Mouse (Mus musculus): ENCODE measurements around the gene Map1s. TPM values are rescaled to one million over a fixed set of nuclear protein-coding genes. Genes with fewer than 3 reads are reported as not detected.
A peak's percentile ranks its signal among the peaks of the same experiment; 100 is the strongest.

Map1s gene
- polyA plus RNA-seq, 1 experiment from 2014 or later: 64.6 TPM

DNA sequence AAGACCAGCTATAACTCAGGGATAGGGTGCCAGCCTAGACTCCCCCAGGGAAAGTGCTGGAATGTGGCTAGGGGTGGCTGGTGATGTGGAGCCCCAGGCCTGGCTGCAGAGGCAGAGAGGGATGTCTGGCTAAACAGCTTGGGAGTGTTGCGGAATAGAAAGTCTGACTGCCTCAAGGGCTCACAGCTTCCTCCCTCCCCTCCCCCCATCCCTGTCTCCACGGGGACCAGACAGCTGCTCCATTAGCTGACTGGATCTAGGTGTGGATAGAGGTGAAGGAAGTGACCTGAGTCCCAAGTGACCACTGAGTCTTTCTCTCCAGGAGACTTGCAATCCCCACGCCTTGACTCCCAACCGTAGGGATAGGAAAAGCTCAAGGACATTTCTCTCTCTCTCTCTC is 2.6 kb upstream of the Map1s start:
- H3K9me3 ChIP-seq: no peaks in the 10 kb centered on the region
- WGBS: 40% methylated on average over 4 of the region's 4 CpGs

DNA sequence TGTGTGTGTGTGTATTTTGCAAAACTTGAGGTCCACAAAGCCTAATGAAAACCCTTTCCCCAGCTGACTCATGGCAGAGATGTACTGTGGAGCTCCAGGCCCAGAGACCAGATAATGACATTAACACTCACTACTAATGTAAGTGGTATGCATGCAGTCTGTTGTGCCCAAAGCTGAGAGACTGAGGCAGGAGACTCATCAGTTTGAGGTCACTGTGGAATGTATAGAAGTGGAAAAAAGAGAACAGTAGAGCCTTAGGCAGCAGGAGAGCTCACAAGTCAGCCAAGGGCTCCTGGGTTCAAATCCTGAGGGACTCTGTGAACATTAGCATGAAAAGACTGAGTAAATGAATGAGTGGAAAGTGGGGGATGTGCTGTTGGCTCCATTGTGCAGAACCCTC is 2.1 kb upstream of the Map1s start:
- H3K27ac ChIP-seq: no peak overlapping the region
- ATAC-seq (ENCODE audit: insufficient number of reproducible peaks, insufficient read depth, low FRiP score, low TSS enrichment): no peak
- H3K9me3 ChIP-seq: no peaks in the 10 kb centered on the region
- no peak overlapping the region for H3K4me3 ChIP-seq
- H3K4me2 ChIP-seq (replicated peaks): no peak overlapping the region
- H3K36me3 ChIP-seq: no peaks in the 10 kb centered on the region
- H3K27me3 ChIP-seq: 0 out of 2 replicates have a peak, but pooled peaks cover 7% of the 10 kb centered on the region
- H3K9ac ChIP-seq: no peak overlapping the region
- H3K4me1 ChIP-seq: peaks cover 13% of the 10 kb centered on the region

More for the DNA sequence above, 2.6 kb upstream of the Map1s start:
- Histone ChIP-seq H3K4me2 (replicated peaks) (no peak overlapping the region), H3K36me3 (no peaks in the 10 kb centered on the region), H3K4me3 (no peak overlapping the region), H3K27me3 (0 out of 2 replicates have a peak, but pooled peaks cover 7% of the 10 kb centered on the region), H3K27ac (no peak overlapping the region), H3K9ac (no peak overlapping the region), H3K4me1 (peaks cover 18% of the 10 kb centered on the region)
- ATAC-seq (ENCODE audit: insufficient number of reproducible peaks, insufficient read depth, low FRiP score, low TSS enrichment): no peak

DNA sequence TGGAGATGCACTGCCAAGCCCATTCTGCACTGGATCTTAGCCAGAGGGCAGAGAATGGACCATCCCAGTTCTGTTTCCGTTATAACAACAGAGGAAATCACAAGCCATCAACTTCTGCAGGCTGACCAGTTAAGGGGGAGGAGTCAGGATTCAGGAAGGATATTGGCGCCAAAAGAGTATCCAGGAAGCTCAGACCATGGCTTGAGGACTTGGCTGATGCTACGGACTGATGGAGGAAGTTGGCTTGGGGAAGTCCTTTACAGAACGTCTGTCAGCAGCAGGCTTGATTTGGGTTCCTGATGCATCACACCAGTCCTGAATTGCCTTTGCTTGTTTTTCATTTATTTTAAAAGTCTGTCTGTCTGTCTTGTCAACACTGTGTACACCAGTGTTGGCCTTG is 1.2 kb upstream of the Map1s start:
- Histone ChIP-seq H3K4me3 (no peak overlapping the region), H3K27me3 (0 out of 2 replicates have a peak, but pooled peaks cover 7% of the 10 kb centered on the region), H3K9ac (no peak overlapping the region), H3K36me3 (0 out of 2 replicates have a peak, but pooled peaks cover 1% of the 10 kb centered on the region), H3K4me1 (peaks cover 10% of the 10 kb centered on the region; the same call in 1 of the 2 replicates), H3K9me3 (no peaks in the 10 kb centered on the region), H3K4me2 (replicated peaks) (no peak overlapping the region), H3K27ac (no peak overlapping the region)
- 60% methylated on average over 4 of the region's 4 CpGs for whole genome bisulfite sequencing
- ATAC-seq (ENCODE audit: insufficient number of reproducible peaks, insufficient read depth, low FRiP score, low TSS enrichment): no peak

DNA sequence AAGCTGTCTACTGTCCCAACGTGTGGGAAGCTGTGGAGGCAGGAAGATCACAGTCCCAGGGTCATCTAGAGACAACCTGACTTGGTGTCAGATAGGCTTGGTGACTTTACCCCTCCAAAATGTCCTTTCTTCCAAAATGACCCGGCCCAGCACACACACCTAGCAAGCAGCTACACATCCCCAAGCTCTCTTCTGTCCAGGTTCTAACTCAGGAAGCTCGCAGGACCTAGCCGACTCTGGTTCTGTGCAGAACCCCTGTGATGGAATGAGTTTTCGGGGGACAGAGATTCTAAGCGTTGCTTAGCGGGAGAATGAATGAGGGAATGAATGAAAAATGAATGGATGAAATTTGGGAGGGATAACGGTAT is 285 bp upstream of the Map1s start:
- 17% methylated on average over 8 of the region's 8 CpGs for WGBS
- H3K4me2 ChIP-seq (replicated peaks): peak overlapping the region; percentile 89
- ATAC-seq (ENCODE audit: insufficient number of reproducible peaks, insufficient read depth, low FRiP score, low TSS enrichment): peak; percentile 13; the same call in 1 of the 2 replicates
- H3K9me3 ChIP-seq: no peaks in the 10 kb centered on the region
- H3K4me3 ChIP-seq: peak overlapping the region; percentile 90
- H3K27me3 ChIP-seq: 0 out of 2 replicates have a peak, but pooled peaks cover 7% of the 10 kb centered on the region
- peaks cover 10% of the 10 kb centered on the region; the same call in 1 of the 2 replicates for H3K4me1 ChIP-seq
- H3K27ac ChIP-seq: peak overlapping the region; percentile 92
- H3K36me3 ChIP-seq: 0 out of 2 replicates have a peak, but pooled peaks cover 3% of the 10 kb centered on the region
- peak overlapping the region; percentile 88 for H3K9ac ChIP-seq

DNA sequence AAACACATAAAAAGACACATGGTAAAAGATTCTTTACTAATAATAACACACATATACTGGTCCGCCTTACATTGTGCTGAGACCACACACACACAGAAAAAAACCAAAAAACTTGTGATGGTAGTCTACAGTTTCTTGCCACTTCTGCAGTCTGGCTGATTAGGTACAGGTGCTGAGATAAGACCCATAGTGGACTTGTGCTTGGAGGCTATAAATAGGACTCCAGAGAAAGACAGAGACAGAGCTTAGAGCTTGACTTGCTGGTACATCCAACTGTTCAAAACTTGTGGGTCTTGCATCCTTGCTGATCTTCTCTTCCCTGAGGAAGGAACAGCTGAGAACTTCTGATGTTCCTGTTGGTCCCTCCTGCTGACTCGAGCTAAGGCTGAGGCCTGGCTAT is 1.8 kb downstream of the Map1s start:
- peaks cover 21% of the 10 kb centered on the region for H3K36me3 ChIP-seq
- H3K9me3 ChIP-seq: no peaks in the 10 kb centered on the region
- ATAC-seq (ENCODE audit: insufficient number of reproducible peaks, insufficient read depth, low FRiP score, low TSS enrichment): no peak
- no peak overlapping the region for H3K4me2 ChIP-seq (replicated peaks)
- no peak overlapping the region for H3K9ac ChIP-seq
- no peak overlapping the region for H3K27ac ChIP-seq
- peaks cover 10% of the 10 kb centered on the region; the same call in 1 of the 2 replicates for H3K4me1 ChIP-seq
- 87% methylated on average over 2 of the region's 2 CpGs for WGBS
- no peak overlapping the region for H3K4me3 ChIP-seq
- H3K27me3 ChIP-seq: 0 out of 2 replicates have a peak, but pooled peaks cover 7% of the 10 kb centered on the region

DNA sequence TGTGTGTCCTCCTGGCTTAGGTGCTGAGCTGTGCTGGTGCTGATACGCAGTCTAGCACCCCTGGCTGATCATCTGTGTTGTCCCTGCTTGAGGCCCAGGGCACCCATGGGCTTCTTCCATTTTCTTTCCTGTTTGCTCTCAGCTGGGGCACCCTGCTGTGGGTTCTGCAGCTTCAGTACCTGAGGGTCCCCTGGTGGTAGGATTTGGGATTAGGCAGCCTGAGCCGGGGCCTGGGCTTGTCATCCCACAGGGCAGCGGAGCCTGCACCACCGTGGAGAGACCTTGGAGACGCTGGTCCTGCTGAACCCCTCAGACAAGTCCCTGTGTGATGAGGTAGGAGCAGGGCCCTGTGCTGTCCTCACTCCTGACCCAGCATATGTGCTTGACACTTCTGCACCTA is 5.9 kb downstream of the Map1s start:
- H3K4me1 ChIP-seq: 0 out of 2 replicates have a peak, but pooled peaks cover 5% of the 10 kb centered on the region
- H3K4me2 ChIP-seq (replicated peaks): no peak overlapping the region
- H3K9me3 ChIP-seq: no peaks in the 10 kb centered on the region
- no peak overlapping the region for H3K4me3 ChIP-seq
- H3K27me3 ChIP-seq: no peaks in the 10 kb centered on the region
- 78% methylated on average over 5 of the region's 5 CpGs for WGBS
- no peak for ATAC-seq (ENCODE audit: insufficient number of reproducible peaks, insufficient read depth, low FRiP score, low TSS enrichment)
- H3K36me3 ChIP-seq: peaks cover 62% of the 10 kb centered on the region
- no peak overlapping the region for H3K27ac ChIP-seq
- H3K9ac ChIP-seq: no peak overlapping the region

DNA sequence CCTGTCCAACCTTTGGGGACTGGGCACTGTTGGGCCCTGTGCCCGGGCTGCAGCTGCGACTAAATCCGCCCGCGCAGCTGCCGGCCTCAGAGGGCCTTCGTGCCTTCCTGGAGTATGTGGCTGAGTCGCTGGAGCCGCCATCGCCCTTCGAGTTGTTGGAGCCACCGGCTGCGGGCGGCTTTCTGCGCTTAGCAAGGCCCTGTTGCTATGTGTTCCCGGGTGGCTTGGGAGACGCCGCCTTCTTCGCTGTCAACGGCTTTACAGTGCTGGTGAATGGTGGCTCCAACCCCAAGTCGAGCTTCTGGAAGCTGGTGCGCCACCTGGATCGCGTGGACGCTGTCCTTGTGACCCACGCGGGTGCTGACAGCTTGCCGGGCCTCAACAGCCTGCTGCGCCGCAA is 7.2 kb downstream of the Map1s start:
- ATAC-seq (ENCODE audit: insufficient number of reproducible peaks, insufficient read depth, low FRiP score, low TSS enrichment): no peak
- H3K4me2 ChIP-seq (replicated peaks): no peak overlapping the region
- H3K27ac ChIP-seq: no peak overlapping the region
- H3K9me3 ChIP-seq: no peaks in the 10 kb centered on the region
- peaks cover 76% of the 10 kb centered on the region for H3K36me3 ChIP-seq
- H3K27me3 ChIP-seq: no peaks in the 10 kb centered on the region
- no peak overlapping the region for H3K4me3 ChIP-seq
- no peaks in the 10 kb centered on the region for H3K4me1 ChIP-seq
- no peak overlapping the region for H3K9ac ChIP-seq
- WGBS: 94% methylated on average over 30 of the region's 30 CpGs

DNA sequence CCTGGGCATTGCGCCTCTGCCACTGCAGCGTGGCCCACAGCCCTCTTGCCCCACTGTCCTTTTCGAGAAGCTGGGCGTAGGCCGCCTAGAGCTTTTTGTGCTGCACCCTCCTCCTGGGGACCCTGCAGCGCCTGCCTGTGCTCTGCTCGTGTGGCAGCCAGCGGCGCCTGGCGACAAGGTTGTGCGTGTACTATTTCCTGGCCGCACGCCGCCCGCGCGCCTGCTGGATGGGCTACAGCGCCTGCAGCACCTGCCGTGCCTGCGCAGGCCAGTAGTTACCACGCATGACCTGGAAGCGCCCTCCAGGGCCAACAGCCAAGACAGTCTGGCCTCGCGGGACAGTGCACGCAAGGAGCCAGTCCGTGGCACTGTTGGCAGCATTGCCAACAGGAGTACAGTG is 7.8 kb downstream of the Map1s start:
- Histone ChIP-seq H3K9me3 (no peaks in the 10 kb centered on the region), H3K36me3 (peaks cover 81% of the 10 kb centered on the region), H3K4me3 (no peak overlapping the region), H3K9ac (no peak overlapping the region), H3K4me1 (no peaks in the 10 kb centered on the region), H3K27ac (no peak overlapping the region), H3K4me2 (replicated peaks) (no peak overlapping the region), H3K27me3 (no peaks in the 10 kb centered on the region)
- no peak for ATAC-seq (ENCODE audit: insufficient number of reproducible peaks, insufficient read depth, low FRiP score, low TSS enrichment)
- WGBS: 95% methylated on average over 26 of the region's 26 CpGs

DNA sequence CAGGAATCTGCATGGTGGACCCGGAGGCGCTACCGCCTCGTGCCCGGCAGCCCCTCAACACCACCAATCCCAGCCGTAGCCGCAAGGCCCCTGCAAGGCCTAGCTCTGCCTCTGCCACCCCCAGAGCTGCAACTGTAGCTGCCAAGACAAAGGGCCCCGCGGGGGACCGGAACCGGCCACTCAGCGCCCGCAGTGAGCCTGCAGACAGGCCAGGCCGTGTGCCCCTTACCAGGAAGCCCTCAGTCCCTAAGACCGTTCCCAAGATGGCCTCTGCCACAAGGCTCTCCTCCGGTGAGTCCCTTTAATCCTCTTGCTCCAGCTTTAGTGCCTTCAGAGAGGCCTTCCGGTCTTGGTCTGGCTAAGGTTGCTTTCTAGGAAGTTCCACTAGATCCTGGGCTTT is 9.0 kb downstream of the Map1s start:
- H3K36me3 ChIP-seq: peaks cover 90% of the 10 kb centered on the region
- no peak overlapping the region for H3K4me3 ChIP-seq
- no peak for ATAC-seq (ENCODE audit: insufficient number of reproducible peaks, insufficient read depth, low FRiP score, low TSS enrichment)
- H3K9ac ChIP-seq: no peak overlapping the region
- H3K27me3 ChIP-seq: no peaks in the 10 kb centered on the region
- no peaks in the 10 kb centered on the region for H3K4me1 ChIP-seq
- H3K4me2 ChIP-seq (replicated peaks): no peak overlapping the region
- H3K9me3 ChIP-seq: no peaks in the 10 kb centered on the region
- no peak overlapping the region for H3K27ac ChIP-seq
- WGBS: 91% methylated on average over 17 of the region's 17 CpGs

DNA sequence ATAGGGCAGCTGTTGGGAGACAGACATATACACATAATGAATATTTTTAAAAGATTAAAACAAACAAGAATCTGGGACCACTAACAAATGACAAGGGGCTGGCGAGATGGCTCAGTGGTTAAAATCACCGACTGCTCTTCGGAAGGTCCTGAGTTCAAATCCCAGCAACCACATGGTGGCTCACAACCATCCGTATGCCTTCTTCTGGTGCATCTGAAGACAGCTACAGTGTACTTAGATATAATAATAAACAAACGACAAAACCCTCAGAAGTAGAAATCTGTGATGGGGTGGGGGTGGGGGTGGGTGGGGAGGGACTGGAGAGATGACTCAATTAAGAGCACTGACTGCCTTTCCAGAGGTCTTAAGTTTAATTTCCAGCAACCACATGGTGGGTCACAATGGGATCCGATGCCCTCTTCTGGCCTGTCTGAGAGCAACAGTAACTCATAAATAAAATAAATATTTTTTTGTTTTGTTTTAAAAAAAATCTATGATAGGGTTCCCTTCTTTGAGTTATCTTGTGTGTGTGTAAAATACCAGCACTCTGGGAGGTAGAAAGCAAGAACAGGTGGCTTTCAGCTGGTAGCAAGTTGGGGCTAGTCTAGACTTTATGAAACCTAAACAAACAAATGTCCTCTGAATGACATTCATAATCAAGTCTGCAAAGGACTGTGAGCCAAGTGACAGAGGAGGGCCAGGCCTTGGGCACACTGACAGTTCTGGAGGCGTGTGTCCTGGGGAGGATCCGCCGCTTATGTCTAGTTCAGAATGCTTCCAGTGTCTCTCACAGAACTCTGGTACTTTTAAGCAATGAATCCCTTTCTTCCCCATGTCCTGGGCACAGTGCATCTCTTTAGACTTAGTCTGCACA is 14.6 kb downstream of the Map1s start:
- Histone ChIP-seq H3K9me3 (no peaks in the 10 kb centered on the region), H3K36me3 (peaks cover 49% of the 10 kb centered on the region), H3K4me2 (replicated peaks) (no peak overlapping the region), H3K9ac (no peak overlapping the region), H3K4me1 (no peaks in the 10 kb centered on the region), H3K27me3 (no peaks in the 10 kb centered on the region), H3K27ac (no peak overlapping the region), H3K4me3 (no peak overlapping the region)
- WGBS: 89% methylated on average over 9 of the region's 9 CpGs
- ATAC-seq (ENCODE audit: insufficient number of reproducible peaks, insufficient read depth, low FRiP score, low TSS enrichment): no peak

DNA sequence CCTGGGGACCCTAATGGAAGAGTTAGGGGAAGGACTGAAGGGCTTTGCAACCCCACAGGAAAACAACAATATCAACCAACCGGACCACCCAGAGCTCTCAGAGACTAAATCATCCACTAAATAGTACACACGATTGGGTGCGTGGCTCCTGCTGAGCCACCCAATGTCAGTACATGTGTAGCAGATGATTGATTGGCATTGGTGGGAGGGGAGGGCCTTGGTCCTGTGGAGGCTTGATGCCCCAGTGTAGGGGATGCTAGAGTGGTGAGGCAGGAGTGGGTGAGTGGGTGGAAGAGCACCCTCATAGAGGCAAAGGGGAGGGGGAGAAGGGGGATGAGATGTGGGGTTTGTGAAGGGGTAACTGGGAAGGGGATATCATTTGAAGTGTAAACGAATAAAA is 18.4 kb downstream of the Map1s start:
- no peaks in the 10 kb centered on the region for H3K27me3 ChIP-seq
- WGBS: 91% methylated on average over 4 of the region's 4 CpGs
- no peak for ATAC-seq (ENCODE audit: insufficient number of reproducible peaks, insufficient read depth, low FRiP score, low TSS enrichment)
- H3K36me3 ChIP-seq: peaks cover 11% of the 10 kb centered on the region
- no peak overlapping the region for H3K4me3 ChIP-seq
- H3K9ac ChIP-seq: no peak overlapping the region
- no peaks in the 10 kb centered on the region for H3K9me3 ChIP-seq
- no peak overlapping the region for H3K27ac ChIP-seq
- H3K4me1 ChIP-seq: no peaks in the 10 kb centered on the region
- no peak overlapping the region for H3K4me2 ChIP-seq (replicated peaks)

DNA sequence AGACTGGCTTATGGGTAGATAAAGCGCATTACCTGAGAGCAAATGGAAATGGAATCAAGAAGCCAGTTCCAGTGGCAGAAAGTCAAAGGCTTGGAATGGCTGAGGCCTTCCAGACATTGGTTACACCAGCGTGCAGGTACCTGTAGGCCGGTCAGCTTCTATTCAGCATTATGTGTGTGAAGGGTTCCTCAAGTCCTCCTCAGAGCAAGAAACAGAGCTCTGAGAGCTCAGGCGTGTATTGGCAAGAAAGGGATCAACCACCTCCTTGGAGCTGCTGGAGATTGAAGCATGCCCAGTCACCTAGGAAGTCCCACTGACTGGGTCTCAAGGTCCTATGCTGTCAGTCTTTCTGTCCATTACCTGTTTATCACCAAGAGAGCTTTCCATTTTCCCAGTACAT is 20.0 kb downstream of the Map1s start:
- WGBS: 93% methylated on average over 4 of the region's 4 CpGs
- Histone ChIP-seq H3K4me3 (no peak overlapping the region), H3K9me3 (no peaks in the 10 kb centered on the region), H3K4me1 (no peaks in the 10 kb centered on the region), H3K4me2 (replicated peaks) (no peak overlapping the region), H3K36me3 (peaks cover 5% of the 10 kb centered on the region; the same call in 1 of the 2 replicates), H3K27me3 (no peaks in the 10 kb centered on the region), H3K9ac (no peak overlapping the region), H3K27ac (no peak overlapping the region)
- ATAC-seq (ENCODE audit: insufficient number of reproducible peaks, insufficient read depth, low FRiP score, low TSS enrichment): no peak
